Mouse (Mus musculus): ENCODE results near the gene Rhbdf1. TPM values are rescaled to one million over a fixed set of nuclear protein-coding genes. Genes with fewer than 3 reads are reported as not detected.

Gene Rhbdf1
- polyA plus RNA-seq, 1 experiment: 33.3 TPM

DNA sequence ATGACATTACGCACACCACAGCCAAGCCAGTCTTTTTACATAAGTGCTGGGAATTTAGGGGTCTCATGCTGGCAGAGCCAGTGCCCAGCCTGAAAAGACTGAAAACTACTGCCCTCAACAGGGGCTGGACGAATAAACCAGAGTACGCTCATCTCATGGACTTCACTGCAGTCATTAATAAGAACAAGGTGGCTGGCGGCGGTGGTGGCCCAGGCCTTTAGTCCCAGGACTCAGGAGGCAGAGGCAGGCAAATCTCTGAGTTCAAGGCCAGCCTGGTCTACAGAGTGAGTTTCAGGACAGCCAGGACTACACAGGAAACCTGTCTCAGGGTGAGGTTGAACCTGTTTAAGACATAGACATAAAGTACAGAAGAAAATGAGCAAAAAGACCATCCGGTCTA is 44.1 kb upstream of the Rhbdf1 start:
- Histone ChIP-seq H3K36me3 (ENCODE audit: control insufficient read depth, insufficient read depth, low read length, poor library complexity, severe bottlenecking) (no peaks in the 10 kb centered on the region), H3K27ac (ENCODE audit: insufficient read depth, low read length) (no peak overlapping the region), H3K4me3 (ENCODE audit: low read depth, low read length) (no peak overlapping the region), H3K9ac (ENCODE audit: low read depth, poor library complexity, severe bottlenecking) (peak overlapping the region; percentile 91), H3K4me1 (ENCODE audit: control insufficient read depth, insufficient read depth, low read length) (no peaks in the 10 kb centered on the region), H3K9me3 (replicated peaks; ENCODE audit: control insufficient read depth, insufficient read depth, low read length, poor library complexity, severe bottlenecking) (no peaks in the 10 kb centered on the region), H3K27me3 (ENCODE audit: control insufficient read depth, insufficient read depth, low read length, poor library complexity, severe bottlenecking) (no peaks in the 10 kb centered on the region)
- no peak for TF ChIP-seq EP300 (IDR thresholded peaks at IDR 0.05; ENCODE audit: insufficient read depth, low read depth, low read length)
- TF ChIP-seq CTCF (IDR thresholded peaks at IDR 0.05; ENCODE audit: low read depth, low read length): no peak
- no peak for TF ChIP-seq POLR2A (IDR thresholded peaks at IDR 0.05; ENCODE audit: insufficient read depth, low read length)

DNA sequence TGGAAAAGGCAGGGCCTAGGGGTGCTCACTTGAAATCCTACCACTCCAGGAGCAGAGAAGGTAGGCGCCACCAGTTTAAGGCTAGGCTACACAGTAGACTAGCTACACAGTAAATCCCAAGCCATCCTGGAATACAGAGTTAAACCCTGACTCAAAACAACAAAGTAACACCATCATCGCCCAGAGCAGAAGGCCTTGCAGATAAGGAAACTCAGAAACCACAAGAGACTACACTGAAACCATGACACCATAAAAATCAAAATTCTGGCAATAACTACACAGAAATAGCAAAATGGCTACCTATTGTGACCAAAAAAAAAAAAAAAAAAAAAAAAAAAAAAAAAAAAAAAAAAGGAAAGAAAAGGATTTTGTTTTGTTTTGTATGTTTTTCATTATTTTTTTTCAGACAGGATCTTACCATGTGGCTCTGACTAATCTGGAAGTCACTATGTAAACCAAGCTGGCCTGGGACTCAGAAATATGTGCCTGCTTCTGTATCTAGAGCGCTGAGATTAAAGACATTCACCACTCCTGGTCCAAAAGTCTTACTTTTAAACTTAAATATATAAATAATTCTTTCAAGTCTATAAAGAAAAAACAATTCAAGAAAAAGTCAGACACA is 43.1 kb upstream of the Rhbdf1 start:
- no peaks in the 10 kb centered on the region for H3K9me3 ChIP-seq (replicated peaks; ENCODE audit: control insufficient read depth, insufficient read depth, low read length, poor library complexity, severe bottlenecking)
- no peak for TF ChIP-seq CTCF (IDR thresholded peaks at IDR 0.05; ENCODE audit: low read depth, low read length)
- no peaks in the 10 kb centered on the region for H3K36me3 ChIP-seq (ENCODE audit: control insufficient read depth, insufficient read depth, low read length, poor library complexity, severe bottlenecking)
- no peaks in the 10 kb centered on the region for H3K4me1 ChIP-seq (ENCODE audit: control insufficient read depth, insufficient read depth, low read length)
- H3K9ac ChIP-seq (ENCODE audit: low read depth, poor library complexity, severe bottlenecking): no peak overlapping the region
- H3K27ac ChIP-seq (ENCODE audit: insufficient read depth, low read length): no peak overlapping the region
- H3K4me3 ChIP-seq (ENCODE audit: low read depth, low read length): no peak overlapping the region
- H3K27me3 ChIP-seq (ENCODE audit: control insufficient read depth, insufficient read depth, low read length, poor library complexity, severe bottlenecking): no peaks in the 10 kb centered on the region

DNA sequence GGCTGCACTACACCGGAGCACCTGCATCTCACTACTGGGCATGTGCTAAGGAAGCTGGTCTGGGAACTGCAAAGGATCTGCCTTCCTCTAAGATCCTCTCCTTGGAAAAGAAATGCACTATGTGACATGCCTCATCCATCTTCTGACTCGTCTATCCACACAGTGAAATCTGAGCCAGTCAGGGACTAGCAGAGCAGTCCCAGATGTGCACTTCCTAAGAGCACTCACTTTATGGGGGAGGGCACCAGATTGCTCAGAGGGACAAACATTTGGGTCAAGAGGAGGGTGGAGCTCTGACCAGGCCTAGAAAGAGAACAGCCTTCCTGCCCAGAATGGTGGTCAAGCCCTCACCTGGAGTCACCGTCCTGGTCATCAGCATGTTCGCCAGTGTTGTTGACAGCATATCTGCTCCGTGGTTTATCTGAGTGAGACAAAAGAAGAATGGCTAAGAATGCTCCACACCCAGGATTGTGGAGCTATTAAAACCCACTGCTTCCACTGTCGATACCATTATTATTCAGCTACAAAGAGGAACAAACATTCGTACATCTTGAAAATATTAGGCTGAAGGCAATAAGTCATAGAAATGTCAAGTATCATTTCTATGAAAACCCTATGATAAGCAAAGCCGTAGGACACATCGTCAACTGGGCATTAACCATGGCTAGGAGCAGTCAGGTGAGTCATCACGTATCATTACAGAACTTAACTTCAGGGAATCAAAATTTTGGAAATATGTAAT is 40.7 kb upstream of the Rhbdf1 start:
- Histone ChIP-seq H3K4me3 (ENCODE audit: low read depth, low read length) (no peak overlapping the region), H3K36me3 (ENCODE audit: control insufficient read depth, insufficient read depth, low read length, poor library complexity, severe bottlenecking) (no peaks in the 10 kb centered on the region), H3K27ac (ENCODE audit: insufficient read depth, low read length) (no peak overlapping the region), H3K27me3 (ENCODE audit: control insufficient read depth, insufficient read depth, low read length, poor library complexity, severe bottlenecking) (no peaks in the 10 kb centered on the region), H3K9me3 (replicated peaks; ENCODE audit: control insufficient read depth, insufficient read depth, low read length, poor library complexity, severe bottlenecking) (no peaks in the 10 kb centered on the region), H3K9ac (ENCODE audit: low read depth, poor library complexity, severe bottlenecking) (no peak overlapping the region), H3K4me1 (ENCODE audit: control insufficient read depth, insufficient read depth, low read length) (no peaks in the 10 kb centered on the region)
- TF ChIP-seq CTCF (IDR thresholded peaks at IDR 0.05; ENCODE audit: low read depth, low read length): no peak

DNA sequence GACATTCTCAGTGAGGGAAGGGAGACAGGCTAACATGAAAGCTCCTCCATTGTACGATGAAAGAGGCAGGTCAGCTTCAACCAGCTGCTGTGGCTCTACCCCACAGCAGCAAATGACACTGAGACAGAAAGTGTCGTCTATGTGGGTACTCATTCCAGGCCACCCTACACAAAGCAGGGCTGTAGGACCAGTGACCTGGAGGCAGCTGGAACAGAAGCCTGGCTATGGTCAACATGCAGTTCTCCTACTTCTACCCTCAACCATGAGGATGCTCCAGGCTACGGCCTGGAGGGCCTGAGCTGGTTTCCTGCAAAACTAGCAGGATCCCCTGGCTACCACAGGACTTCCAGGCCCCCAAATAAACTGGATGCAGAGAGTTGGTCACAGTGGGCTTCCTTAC is 34.5 kb upstream of the Rhbdf1 start:
- Histone ChIP-seq H3K27ac (ENCODE audit: insufficient read depth, low read length) (no peak overlapping the region), H3K4me3 (ENCODE audit: low read depth, low read length) (no peak overlapping the region), H3K36me3 (ENCODE audit: control insufficient read depth, insufficient read depth, low read length, poor library complexity, severe bottlenecking) (0 out of 2 replicates have a peak, but pooled peaks cover 2% of the 10 kb centered on the region), H3K4me1 (ENCODE audit: control insufficient read depth, insufficient read depth, low read length) (no peaks in the 10 kb centered on the region), H3K9ac (ENCODE audit: low read depth, poor library complexity, severe bottlenecking) (no peak overlapping the region), H3K9me3 (replicated peaks; ENCODE audit: control insufficient read depth, insufficient read depth, low read length, poor library complexity, severe bottlenecking) (no peaks in the 10 kb centered on the region), H3K27me3 (ENCODE audit: control insufficient read depth, insufficient read depth, low read length, poor library complexity, severe bottlenecking) (no peaks in the 10 kb centered on the region)
- TF ChIP-seq POLR2A (IDR thresholded peaks at IDR 0.05; ENCODE audit: insufficient read depth, low read length) (no peak), EP300 (IDR thresholded peaks at IDR 0.05; ENCODE audit: insufficient read depth, low read depth, low read length) (no peak), CTCF (IDR thresholded peaks at IDR 0.05; ENCODE audit: low read depth, low read length) (no peak)

DNA sequence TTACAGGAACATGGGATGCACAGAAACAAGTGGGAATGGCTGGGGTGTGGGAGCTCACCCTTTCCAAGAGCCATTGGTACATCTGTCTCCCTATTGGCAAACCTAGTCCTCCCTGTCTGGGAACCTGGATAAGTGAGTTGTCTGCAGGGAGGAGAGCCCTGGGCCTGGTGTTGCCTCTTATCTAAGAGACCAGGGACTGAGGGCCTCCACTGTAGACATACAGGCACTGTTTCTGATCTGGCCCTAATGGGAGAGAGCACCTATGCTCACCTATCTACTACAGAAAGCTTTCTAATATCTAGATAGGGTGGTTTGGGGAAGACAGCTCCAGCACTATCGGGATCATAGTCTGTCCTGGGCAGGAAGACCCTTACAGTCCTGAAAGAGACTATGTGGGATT is 34.0 kb upstream of the Rhbdf1 start:
- Histone ChIP-seq H3K27ac (ENCODE audit: insufficient read depth, low read length) (no peak overlapping the region), H3K9ac (ENCODE audit: low read depth, poor library complexity, severe bottlenecking) (no peak overlapping the region), H3K27me3 (ENCODE audit: control insufficient read depth, insufficient read depth, low read length, poor library complexity, severe bottlenecking) (no peaks in the 10 kb centered on the region), H3K4me1 (ENCODE audit: control insufficient read depth, insufficient read depth, low read length) (no peaks in the 10 kb centered on the region), H3K9me3 (replicated peaks; ENCODE audit: control insufficient read depth, insufficient read depth, low read length, poor library complexity, severe bottlenecking) (no peaks in the 10 kb centered on the region), H3K36me3 (ENCODE audit: control insufficient read depth, insufficient read depth, low read length, poor library complexity, severe bottlenecking) (0 out of 2 replicates have a peak, but pooled peaks cover 2% of the 10 kb centered on the region), H3K4me3 (ENCODE audit: low read depth, low read length) (no peak overlapping the region)
- TF ChIP-seq POLR2A (IDR thresholded peaks at IDR 0.05; ENCODE audit: insufficient read depth, low read length): no peak
- no peak for TF ChIP-seq EP300 (IDR thresholded peaks at IDR 0.05; ENCODE audit: insufficient read depth, low read depth, low read length)
- TF ChIP-seq CTCF (IDR thresholded peaks at IDR 0.05; ENCODE audit: low read depth, low read length): no peak

DNA sequence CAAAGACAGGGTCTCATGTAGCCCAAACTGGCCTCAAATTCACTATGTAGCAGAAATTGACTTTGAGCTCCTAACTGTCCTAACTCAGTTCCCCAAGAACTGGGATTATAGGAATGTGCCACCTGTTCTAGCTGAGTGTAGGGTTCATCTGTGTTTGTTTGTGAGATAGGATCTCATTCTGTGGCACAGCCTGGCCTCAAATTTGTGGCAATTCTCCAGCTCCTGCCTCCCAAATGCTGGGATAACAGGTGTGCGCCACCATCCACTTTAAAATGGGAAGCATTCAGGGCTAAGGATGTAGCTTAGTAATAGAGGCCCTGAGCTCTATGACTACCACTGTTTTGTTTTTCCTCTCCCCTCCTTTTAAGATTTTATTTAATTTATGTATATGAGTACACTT is 31.0 kb upstream of the Rhbdf1 start:
- Histone ChIP-seq H3K27me3 (ENCODE audit: control insufficient read depth, insufficient read depth, low read length, poor library complexity, severe bottlenecking) (no peaks in the 10 kb centered on the region), H3K4me3 (ENCODE audit: low read depth, low read length) (no peak overlapping the region), H3K36me3 (ENCODE audit: control insufficient read depth, insufficient read depth, low read length, poor library complexity, severe bottlenecking) (0 out of 2 replicates have a peak, but pooled peaks cover 4% of the 10 kb centered on the region), H3K27ac (ENCODE audit: insufficient read depth, low read length) (no peak overlapping the region), H3K9ac (ENCODE audit: low read depth, poor library complexity, severe bottlenecking) (no peak overlapping the region), H3K9me3 (replicated peaks; ENCODE audit: control insufficient read depth, insufficient read depth, low read length, poor library complexity, severe bottlenecking) (no peaks in the 10 kb centered on the region), H3K4me1 (ENCODE audit: control insufficient read depth, insufficient read depth, low read length) (no peaks in the 10 kb centered on the region)
- no peak for TF ChIP-seq CTCF (IDR thresholded peaks at IDR 0.05; ENCODE audit: low read depth, low read length)
- no peak for TF ChIP-seq EP300 (IDR thresholded peaks at IDR 0.05; ENCODE audit: insufficient read depth, low read depth, low read length)
- no peak for TF ChIP-seq POLR2A (IDR thresholded peaks at IDR 0.05; ENCODE audit: insufficient read depth, low read length)
